Mouse (Mus musculus) CH12.LX (cell line): ENCODE data around the gene Mbd4.

ENCODE experiments used
- CTCF ChIP-seq, 2 experiments: IDR thresholded peaks in 1 of 2; conservative IDR thresholded peaks in 1 of 2; 2 replicates each; pipeline ENCODE4 v1.5.1; 2011 to 2012; ENCODE audit warnings: low read depth in 2 of 2, low read length in 2 of 2, improper control_type of control experiment in 1 of 2, inconsistent platforms in 1 of 2, mild to moderate bottlenecking in 1 of 2, moderate library complexity in 1 of 2
- E2F4 ChIP-seq: IDR thresholded peaks from 2 replicates; pipeline ENCODE4 v1.6.1; 2011; ENCODE audit warnings: low read depth, low read length, improper control_type of control experiment; ENCODE audit not compliant: insufficient replicate concordance
- HCFC1 ChIP-seq: IDR thresholded peaks from 2 replicates; pipeline ENCODE4 v1.6.1; 2012; ENCODE audit warnings: low read depth, mild to moderate bottlenecking, inconsistent platforms, low read length, improper control_type of control experiment
- KAT2A ChIP-seq: IDR thresholded peaks from 2 replicates; pipeline ENCODE4 v1.6.1; 2012; ENCODE audit warnings: low read length, improper control_type of control experiment, inconsistent platforms; ENCODE audit not compliant: insufficient replicate concordance
- POLR2A ChIP-seq: IDR thresholded peaks from 2 replicates; pipeline ENCODE4 v1.6.1; 2011; ENCODE audit warnings: low read depth, mild to moderate bottlenecking, improper control_type of control experiment, low read length

- TF ChIP-seq KAT2A: no peak
- no peak for TF ChIP-seq HCFC1
- no peak for TF ChIP-seq E2F4
- no peak for TF ChIP-seq POLR2A
- no peak for TF ChIP-seq CTCF (conservative IDR thresholded peaks at IDR 0.05 in 1 of 2, IDR thresholded peaks at IDR 0.05 in 1 of 2; ENCODE audit: low read depth in 2 of 2, low read length in 2 of 2)
Observed at GRCm38 (mm10) chr6:115896346-115896745, 43.2 kb upstream of the Mbd4 start.
